Mouse (Mus musculus): ENCODE measurements around the gene Ahr.

- TF ChIP-seq EP300 (IDR thresholded peaks at IDR 0.05; ENCODE audit: insufficient read depth, low read depth, low read length) (no peak), CTCF (IDR thresholded peaks at IDR 0.05) (peak; percentile 92)
Observed at GRCm38 (mm10) chr12:35532151-35532550, 2.7 kb downstream of the Ahr start.

Measured in heart, adult 2 months (tissue).